Mouse (Mus musculus) CD4-positive, CD25-positive, alpha-beta regulatory T cell, adult 4 months (primary cell): ENCODE results near the gene Rbbp9. TPM values are rescaled to one million over a fixed set of nuclear protein-coding genes. Genes with fewer than 3 reads are reported as not detected.

ENCODE experiments used
- polyA plus RNA-seq, 2 experiments: library from polyadenylated mRNA; unstranded; fragments of 100-300 nt; shearing (Covaris generic); gene quantifications; one replicate each; pipeline ENCODE4 v1.2.1; 2017

Rbbp9 gene
- polyA plus RNA-seq, 2 experiments from 2014 or later: 8.5 to 9.6 TPM

Other genes starting within 250 kb of the Rbbp9 start
- not detected for gene Ovol2, start 218.7 kb downstream of the Rbbp9 start, polyA plus RNA-seq
- gene Kat14, start 181.9 kb downstream of the Rbbp9 start, polyA plus RNA-seq: 10 to 100 TPM; 16.5 to 16.7 TPM
- 1 to 10 TPM in 1 of 2 experiments, not detected in 1; 1.8 TPM for gene Pet117, start 181.9 kb downstream of the Rbbp9 start, polyA plus RNA-seq
- under 1 TPM in 1 of 2 experiments, not detected in 1; 0.96 TPM for gene Dzank1, start 23.5 kb downstream of the Rbbp9 start, polyA plus RNA-seq
- gene Polr3f, start 23.2 kb downstream of the Rbbp9 start, polyA plus RNA-seq: 10 to 100 TPM; 22.8 to 25.4 TPM
- 100 to 1,000 TPM in 1 of 2 experiments, 10 to 100 TPM in 1; 74.5 to 101 TPM for gene Sec23b, start 5.4 kb upstream of the Rbbp9 start, polyA plus RNA-seq
- gene Smim26, start 43.2 kb upstream of the Rbbp9 start, polyA plus RNA-seq: 10 to 100 TPM; 18.1 to 28.9 TPM
- 10 to 100 TPM; 77.6 to 83.2 TPM for gene Dtd1, start 49.0 kb upstream of the Rbbp9 start, polyA plus RNA-seq